Mouse (Mus musculus) heart, postnatal 4 days (tissue): Measurements from ENCODE around the gene Proser1. TPM values are rescaled to one million over a fixed set of nuclear protein-coding genes. Genes with fewer than 3 reads are reported as not detected.

Experiments used
- total RNA-seq, 2 experiments: library from RNA; stranded (reverse); gene quantifications; 2 replicates each; pipeline ENCODE4 v1.2.3; 2021

Proser1 gene
- total RNA-seq, 2 experiments from 2014 or later = 15.5 to 16.7 TPM

Other genes starting within 250 kb of the Proser1 start
- gene Nhlrc3, start 334 bp upstream of the Proser1 start, total RNA-seq = 1 to 10 TPM; 9.7 TPM
- not detected for gene Stoml3, start 25.0 kb downstream of the Proser1 start, total RNA-seq
- gene Frem2, start 193.7 kb downstream of the Proser1 start, total RNA-seq = 10 to 100 TPM; 20.2 to 20.7 TPM